In the genomic region with DNA sequence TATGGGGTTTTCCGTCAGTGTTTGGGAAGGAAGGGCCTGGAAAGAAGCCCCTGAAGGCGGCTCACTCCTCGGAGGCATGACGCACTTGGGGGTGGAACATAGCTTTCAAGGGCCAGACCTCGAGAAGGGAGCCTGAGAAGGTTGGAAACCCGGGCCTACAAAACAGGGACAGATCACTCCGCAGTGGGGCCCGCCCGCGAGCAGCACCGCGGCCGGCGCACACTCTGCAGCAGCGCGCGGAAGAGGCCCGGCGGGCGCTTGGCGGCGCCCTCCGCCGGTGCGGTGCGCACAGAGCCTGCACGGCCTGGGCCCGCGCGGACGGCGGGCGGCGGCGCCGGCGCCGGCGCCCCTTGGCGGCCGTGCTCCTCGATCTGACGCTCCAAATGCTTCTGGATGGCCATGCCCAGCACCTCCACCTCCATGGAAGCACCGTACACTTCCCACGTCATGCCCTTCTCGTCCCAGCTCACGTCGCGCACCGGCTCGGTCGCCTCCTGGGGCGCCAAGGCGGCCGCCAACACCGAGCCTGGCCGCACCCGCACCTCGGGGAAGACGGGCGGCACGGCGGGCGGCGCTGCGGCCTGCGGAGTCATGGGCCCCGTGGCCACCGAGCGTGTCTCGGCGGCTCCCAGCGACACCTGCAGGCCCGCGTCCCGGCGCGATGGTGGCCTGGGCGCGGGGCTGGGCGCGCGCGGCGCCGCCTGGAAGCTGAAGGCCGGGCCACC, we compare ENCODE assay signal across 9 mouse cellular contexts. TPM values are rescaled to one million over a fixed set of nuclear protein-coding genes. Genes with fewer than 3 reads are reported as not detected.
A peak's percentile ranks its signal among the peaks of the same experiment; 100 is the strongest.
DNase-seq lines count a peak whose midpoint lies in the region; ATAC-seq and TF ChIP-seq lines count a peak whose summit lies in the region.
"Had no signal": no experiment of that assay in that cellular context is flagged by ENCODE, and none has a peak within 500 bp of the region (broad histone marks: within the 10 kb centered on the region; RNA-seq: fewer than 3 reads in every experiment).

No protein-coding gene starts in this region.

- peak overlapping the region; percentile 45 for H3K4me3 ChIP-seq in heart, embryonic 15.5 days
- peak overlapping the region; percentile 38 for H3K4me3 ChIP-seq in liver, embryonic 12.5 days
- peak overlapping the region; percentile 37 for H3K4me3 ChIP-seq in stomach, postnatal 0 days (ENCODE audit: low read depth, low read length)

- peaks cover 79% of the 10 kb centered on the region for H3K27me3 ChIP-seq in heart, embryonic 15.5 days
- peaks cover 70% of the 10 kb centered on the region for H3K27me3 ChIP-seq in liver, embryonic 12.5 days (replicated peaks)
- peaks cover 22% of the 10 kb centered on the region for H3K27me3 ChIP-seq in stomach, postnatal 0 days (ENCODE audit: control insufficient read depth, insufficient read depth, low read length)

- no peak overlapping the region for H3K27ac ChIP-seq in heart, embryonic 15.5 days
- H3K27ac ChIP-seq in liver, embryonic 12.5 days: no peak overlapping the region
- H3K27ac ChIP-seq in stomach, postnatal 0 days (replicated peaks): no peak overlapping the region

- no peak for TF ChIP-seq CTCF in stomach, postnatal 0 days (IDR thresholded peaks at IDR 0.05; ENCODE audit: low read depth)

- H3K36me3 ChIP-seq in heart, embryonic 15.5 days: no peaks in the 10 kb centered on the region
- no peaks in the 10 kb centered on the region for H3K36me3 ChIP-seq in liver, embryonic 12.5 days
- H3K36me3 ChIP-seq in stomach, postnatal 0 days (ENCODE audit: control insufficient read depth, insufficient read depth, low read length): no peaks in the 10 kb centered on the region

- peak overlapping the region; percentile 74 for H3K4me2 ChIP-seq in heart, embryonic 15.5 days
- H3K4me2 ChIP-seq in liver, embryonic 12.5 days: peak overlapping the region; percentile 59
- peak overlapping the region; percentile 54 for H3K4me2 ChIP-seq in stomach, postnatal 0 days (replicated peaks; ENCODE audit: low read depth)

- ATAC-seq in heart, embryonic 15.5 days (replicated peaks; ENCODE audit: insufficient number of reproducible peaks, insufficient read depth, low FRiP score, low read depth): no peak; the same call in 1 of the 2 replicates
- 0 out of 2 replicates have a peak, but pooled peaks have one; percentile 37 for ATAC-seq in liver, embryonic 12.5 days
- peak; percentile 70 for ATAC-seq in stomach, postnatal 0 days (ENCODE audit: low FRiP score, low TSS enrichment)

- H3K9me3 ChIP-seq in heart, embryonic 15.5 days (replicated peaks): no peaks in the 10 kb centered on the region
- no peaks in the 10 kb centered on the region for H3K9me3 ChIP-seq in liver, embryonic 12.5 days (replicated peaks)
- no peaks in the 10 kb centered on the region for H3K9me3 ChIP-seq in stomach, postnatal 0 days (ENCODE audit: control insufficient read depth, low read length)

- H3K9ac ChIP-seq in heart, embryonic 15.5 days: no peak overlapping the region
- H3K9ac ChIP-seq in liver, embryonic 12.5 days: no peak overlapping the region
- no peak overlapping the region for H3K9ac ChIP-seq in stomach, postnatal 0 days (ENCODE audit: low read length)

- TF ChIP-seq EP300 in stomach, postnatal 0 days (optimal IDR thresholded peaks at IDR 0.05): no peak

- DNase-seq in right cerebral cortex, postnatal 25 days: peak; percentile 43
- no peak for DNase-seq in right cerebral cortex, postnatal 36 days (ENCODE audit: low spot score in 2 of 2)
- peak; percentile 47 for DNase-seq in embryo, embryonic 10 days (ENCODE audit: low spot score)
- peak; percentile 53 for DNase-seq in stomach, postnatal 0 days (ENCODE audit: low spot score)
- no peak for DNase-seq in gastrocnemius, postnatal 25 days
- no peak for DNase-seq in layer of hippocampus, postnatal 25 days (ENCODE audit: extremely low spot score in 1 of 2, low spot score in 1 of 2)

- WGBS in heart, embryonic 15.5 days: 1% methylated on average over 86 of the region's 87 CpGs
- 3% methylated on average over 80 of the region's 87 CpGs for WGBS in liver, embryonic 12.5 days (ENCODE audit: insufficient replicate concordance)
- WGBS in stomach, postnatal 0 days: under 1% methylated on average over 65 of the region's 87 CpGs

- peaks cover 13% of the 10 kb centered on the region for H3K4me1 ChIP-seq in heart, embryonic 15.5 days (replicated peaks)
- 0 out of 2 replicates have a peak, but pooled peaks cover 7% of the 10 kb centered on the region for H3K4me1 ChIP-seq in liver, embryonic 12.5 days
- H3K4me1 ChIP-seq in stomach, postnatal 0 days (replicated peaks; ENCODE audit: control insufficient read depth, insufficient read depth): no peaks in the 10 kb centered on the region

RNA-seq across cellular contexts. Expression of a gene that starts 12.0 kb away (rescaled TPM):
- 0.05 and 0.32 TPM in 2 replicates for polyA plus RNA-seq in heart, embryonic 15.5 days (2015; fragmentation: Nextera tagmentation; extraction: Ambion mirVana)
- polyA plus RNA-seq in liver, embryonic 12.5 days (2016; fragmentation: Nextera tagmentation; extraction: Ambion mirVana): 0.23 and 0.35 TPM in 2 replicates
- polyA plus RNA-seq in stomach, postnatal 0 days (2015; fragmentation: Nextera tagmentation; extraction: Ambion mirVana): 0.27 and 0.31 TPM in 2 replicates
- total RNA-seq in gastrocnemius, postnatal 25 days (2021): not detected
- 100 to 1,000 TPM; 149 to 152 TPM for total RNA-seq in layer of hippocampus, postnatal 25 days (2021)

RNA-seq across cellular contexts. Expression of a gene that starts 28.7 kb away (rescaled TPM):
- not detected in 2 replicates for polyA plus RNA-seq in heart, embryonic 15.5 days (2015; fragmentation: Nextera tagmentation; extraction: Ambion mirVana)
- polyA plus RNA-seq in liver, embryonic 12.5 days (2016; fragmentation: Nextera tagmentation; extraction: Ambion mirVana): not detected in 2 replicates
- polyA plus RNA-seq in stomach, postnatal 0 days (2015; fragmentation: Nextera tagmentation; extraction: Ambion mirVana): 0.29 and 0.61 TPM in 2 replicates
- total RNA-seq in gastrocnemius, postnatal 25 days (2021): not detected
- 100 to 1,000 TPM; 652 to 677 TPM for total RNA-seq in layer of hippocampus, postnatal 25 days (2021)

RNA-seq across cellular contexts. Expression of a gene that starts 36.4 kb away (rescaled TPM):
- 0.04 and 0.06 TPM in 2 replicates for polyA plus RNA-seq in heart, embryonic 15.5 days (2015; fragmentation: Nextera tagmentation; extraction: Ambion mirVana)
- 7.7 and 9.9 TPM in 2 replicates for polyA plus RNA-seq in liver, embryonic 12.5 days (2016; fragmentation: Nextera tagmentation; extraction: Ambion mirVana)
- polyA plus RNA-seq in stomach, postnatal 0 days (2015; fragmentation: Nextera tagmentation; extraction: Ambion mirVana): 1.8 and 3.1 TPM in 2 replicates
- total RNA-seq in gastrocnemius, postnatal 25 days (2021): not detected
- total RNA-seq in layer of hippocampus, postnatal 25 days (2021): under 1 TPM; 0.25 to 0.31 TPM

RNA-seq across cellular contexts. Expression of a gene that starts 43.9 kb away (rescaled TPM):
- 48.8 and 52.9 TPM in 2 replicates for polyA plus RNA-seq in heart, embryonic 15.5 days (2015; fragmentation: Nextera tagmentation; extraction: Ambion mirVana)
- polyA plus RNA-seq in liver, embryonic 12.5 days (2016; fragmentation: Nextera tagmentation; extraction: Ambion mirVana): 36.8 and 38.4 TPM in 2 replicates
- polyA plus RNA-seq in stomach, postnatal 0 days (2015; fragmentation: Nextera tagmentation; extraction: Ambion mirVana): 44.6 and 49.6 TPM in 2 replicates
- 10 to 100 TPM; 24.8 to 30.6 TPM for total RNA-seq in gastrocnemius, postnatal 25 days (2021)
- total RNA-seq in layer of hippocampus, postnatal 25 days (2021): 100 to 1,000 TPM; 139 to 158 TPM

RNA-seq across cellular contexts. Expression of a gene that starts 46.1 kb away (rescaled TPM):
- not detected in 2 replicates for polyA plus RNA-seq in heart, embryonic 15.5 days (2015; fragmentation: Nextera tagmentation; extraction: Ambion mirVana)
- polyA plus RNA-seq in liver, embryonic 12.5 days (2016; fragmentation: Nextera tagmentation; extraction: Ambion mirVana): not detected in 2 replicates
- polyA plus RNA-seq in stomach, postnatal 0 days (2015; fragmentation: Nextera tagmentation; extraction: Ambion mirVana): not detected in 2 replicates
- total RNA-seq in gastrocnemius, postnatal 25 days (2021): not detected
- total RNA-seq in layer of hippocampus, postnatal 25 days (2021): not detected
- polyA plus RNA-seq: cortical plate, adult 2 months had no signal

Comparison
In these comparisons a context has a peak if more than half of its experiments do, and no peak if none do; other contexts are left out.
1. DNase-seq: peak in right cerebral cortex, postnatal 25 days (single experiment), embryo, embryonic 10 days (single experiment) and stomach, postnatal 0 days (single experiment); none in right cerebral cortex, postnatal 36 days (0 of 2), gastrocnemius, postnatal 25 days (single experiment) and layer of hippocampus, postnatal 25 days (0 of 2).
2. Peak in every context shown above with its lines, with median percentiles within 50 percentile points of each other: H3K4me2 ChIP-seq and H3K4me3 ChIP-seq.